Mouse (Mus musculus): ENCODE measurements around the gene Ubtd2. TPM values are rescaled to one million over a fixed set of nuclear protein-coding genes. Genes with fewer than 3 reads are reported as not detected.

The Ubtd2 gene
- polyA plus RNA-seq, 1 experiment from 2014 or later, result 88.8 TPM

DNA sequence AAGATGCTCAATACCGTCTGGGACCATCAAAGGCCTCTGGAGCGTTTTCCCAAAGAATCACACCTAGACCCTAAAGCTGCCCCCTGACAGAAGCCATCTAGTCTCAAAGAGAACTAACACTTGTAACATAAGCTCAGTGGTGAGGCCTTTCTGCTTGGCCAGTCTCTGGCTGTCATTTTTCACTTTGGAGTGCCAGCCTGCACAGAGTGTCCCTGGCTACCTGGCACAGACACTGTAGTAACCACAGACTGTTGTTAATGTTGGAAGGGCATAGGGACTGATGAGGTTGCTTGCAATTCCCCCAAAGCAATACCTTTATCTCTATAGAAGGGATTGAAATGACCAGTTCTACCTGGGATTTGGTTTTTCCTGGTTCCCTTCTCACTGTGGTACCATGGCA is 66.1 kb downstream of the Ubtd2 start:
- WGBS, result 54% methylated on average over 2 of the region's 2 CpGs
- Histone ChIP-seq H3K4me3 (replicated peaks) (no peak overlapping the region), H3K36me3 (peaks cover 51% of the 10 kb centered on the region), H3K4me1 (replicated peaks) (no peaks in the 10 kb centered on the region), H3K27me3 (no peaks in the 10 kb centered on the region), H3K9ac (replicated peaks) (no peak overlapping the region), H3K9me3 (no peaks in the 10 kb centered on the region), H3K4me2 (no peak overlapping the region), H3K27ac (no peak overlapping the region)
- ATAC-seq (ENCODE audit: insufficient number of reproducible peaks, insufficient read depth, low FRiP score, low TSS enrichment, low read depth), result no peak

GRCm38 (mm10) chr11:32524122-32524920 is 69.2 kb downstream of the Ubtd2 start:
- ATAC-seq (ENCODE audit: insufficient number of reproducible peaks, insufficient read depth, low FRiP score, low TSS enrichment, low read depth), result no peak
- Histone ChIP-seq H3K4me1 (replicated peaks) (no peaks in the 10 kb centered on the region), H3K27me3 (no peaks in the 10 kb centered on the region), H3K9me3 (no peaks in the 10 kb centered on the region), H3K9ac (replicated peaks) (no peak overlapping the region), H3K36me3 (peaks cover 26% of the 10 kb centered on the region), H3K4me2 (no peak overlapping the region), H3K4me3 (replicated peaks) (no peak overlapping the region), H3K27ac (no peak overlapping the region)
- WGBS, result 83% methylated on average over 11 of the region's 11 CpGs

DNA sequence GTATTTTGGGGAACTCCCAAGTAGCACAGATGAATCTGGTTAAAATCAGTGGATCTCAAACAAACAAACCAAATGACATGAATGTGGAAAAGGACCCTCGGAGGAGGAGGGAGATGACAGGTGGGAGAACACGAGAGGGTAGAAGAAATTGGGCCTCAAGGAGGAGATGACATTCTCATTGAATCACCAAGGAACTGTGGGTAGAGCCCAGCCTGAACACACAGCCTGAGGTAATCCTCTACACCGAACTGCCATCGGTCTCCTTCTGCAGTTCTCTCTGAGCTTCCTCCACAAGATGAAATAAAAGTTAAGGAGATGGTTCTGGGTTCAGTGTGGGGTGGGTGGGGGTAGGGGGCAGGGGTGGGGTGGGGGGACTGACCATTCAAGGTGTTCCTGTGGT is 71.8 kb downstream of the Ubtd2 start:
- no peak overlapping the region for H3K9ac ChIP-seq (replicated peaks)
- no peak overlapping the region for H3K4me2 ChIP-seq
- H3K27ac ChIP-seq, result no peak overlapping the region
- WGBS, result 91% methylated on average over 4 of the region's 4 CpGs
- H3K4me3 ChIP-seq (replicated peaks), result no peak overlapping the region
- peaks cover 17% of the 10 kb centered on the region; the same call in 1 of the 2 replicates for H3K36me3 ChIP-seq
- peaks cover 5% of the 10 kb centered on the region; the same call in 1 of the 2 replicates for H3K4me1 ChIP-seq (replicated peaks)
- ATAC-seq (ENCODE audit: insufficient number of reproducible peaks, insufficient read depth, low FRiP score, low TSS enrichment, low read depth), result no peak
- H3K27me3 ChIP-seq, result peaks cover 19% of the 10 kb centered on the region
- no peaks in the 10 kb centered on the region for H3K9me3 ChIP-seq

- H3K27ac ChIP-seq, result no peak overlapping the region
- H3K27me3 ChIP-seq, result peaks cover 43% of the 10 kb centered on the region
- H3K4me2 ChIP-seq, result no peak overlapping the region
- no peak overlapping the region for H3K4me3 ChIP-seq (replicated peaks)
- H3K4me1 ChIP-seq (replicated peaks), result peaks cover 14% of the 10 kb centered on the region; the same call in 1 of the 2 replicates
- no peak for ATAC-seq (ENCODE audit: insufficient number of reproducible peaks, insufficient read depth, low FRiP score, low TSS enrichment, low read depth)
- 83% methylated on average over 1 of the region's 1 CpGs for WGBS
- H3K9me3 ChIP-seq, result no peaks in the 10 kb centered on the region
- H3K36me3 ChIP-seq, result peaks cover 5% of the 10 kb centered on the region; the same call in 1 of the 2 replicates
- H3K9ac ChIP-seq (replicated peaks), result no peak overlapping the region
These were observed 75.0 kb downstream of the Ubtd2 start for GRCm38 (mm10) chr11:32530151-32530550.

DNA sequence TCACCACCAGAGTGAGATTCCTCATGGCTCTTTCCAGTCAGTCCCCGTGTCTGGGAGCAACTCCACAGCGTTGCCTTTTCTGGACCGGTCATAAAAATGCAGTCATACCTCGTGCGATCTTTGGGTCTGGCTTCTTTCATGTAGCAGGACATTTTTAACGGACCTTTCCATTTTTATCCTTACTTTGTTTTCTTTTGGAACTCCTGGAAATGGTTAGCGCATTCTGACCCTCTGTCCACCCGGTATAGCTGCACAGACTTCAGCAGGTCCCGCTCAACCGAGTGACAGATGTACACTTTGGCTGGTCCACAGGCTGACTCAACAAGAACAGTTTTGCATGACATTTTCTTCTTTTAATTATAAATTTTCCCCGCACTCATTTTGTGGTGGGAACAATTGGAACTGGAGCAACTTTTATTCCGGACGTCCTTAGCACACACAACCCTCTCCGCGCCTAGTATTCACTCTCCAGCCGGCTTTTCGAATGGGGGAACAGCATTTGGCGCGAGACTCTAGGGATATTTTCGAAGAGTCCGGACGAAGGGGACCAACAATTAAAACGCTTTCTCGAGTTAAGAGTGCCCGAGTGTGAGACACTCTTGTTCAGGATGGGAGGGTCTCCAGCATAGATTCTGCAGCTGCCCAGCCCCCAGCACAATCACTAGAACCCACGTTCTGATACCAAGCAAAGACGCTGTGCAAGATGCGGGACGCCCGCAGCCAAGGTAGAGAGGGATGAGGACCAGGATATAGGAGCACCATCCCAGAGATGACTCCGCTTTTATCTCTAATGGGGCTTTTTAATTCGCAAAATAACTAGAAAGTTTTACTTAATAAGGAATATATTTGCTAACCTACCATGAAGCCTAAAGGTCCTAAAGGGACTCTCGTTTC is 76.9 kb downstream of the Ubtd2 start, which contains the start of gene Efcab9:
TSS of gene Efcab9 (minus strand) at position 211 of the 894 bp plus-strand sequence.
- H3K4me1 ChIP-seq (replicated peaks), result peaks cover 14% of the 10 kb centered on the region; the same call in 1 of the 2 replicates
- WGBS, result 6% methylated on average over 33 of the region's 33 CpGs
- H3K9me3 ChIP-seq, result no peaks in the 10 kb centered on the region
- peak within 1 kb of the TSS; percentile 67 for H3K9ac ChIP-seq (replicated peaks)
- peak within 1 kb of the TSS; percentile 71 for H3K4me3 ChIP-seq (replicated peaks)
- peak within 1 kb of the TSS; percentile 97 for H3K4me2 ChIP-seq
- H3K27ac ChIP-seq, result no peak within 1 kb of the TSS
- ATAC-seq (ENCODE audit: insufficient number of reproducible peaks, insufficient read depth, low FRiP score, low TSS enrichment, low read depth), result no peak
- no peaks in the 10 kb centered on the region for H3K36me3 ChIP-seq
- H3K27me3 ChIP-seq, result peaks cover 43% of the 10 kb centered on the region

- H3K27ac ChIP-seq, result no peak within 1 kb of the TSS
- ATAC-seq (ENCODE audit: insufficient number of reproducible peaks, insufficient read depth, low FRiP score, low TSS enrichment, low read depth), result peak; percentile 93
- H3K9me3 ChIP-seq, result no peaks in the 10 kb centered on the region
- H3K4me2 ChIP-seq, result peak within 1 kb of the TSS; percentile 97
- peaks cover 14% of the 10 kb centered on the region; the same call in 1 of the 2 replicates for H3K4me1 ChIP-seq (replicated peaks)
- H3K4me3 ChIP-seq (replicated peaks), result peak within 1 kb of the TSS; percentile 71
- H3K9ac ChIP-seq (replicated peaks), result peak within 1 kb of the TSS; percentile 67
- no peaks in the 10 kb centered on the region for H3K36me3 ChIP-seq
- under 1% methylated on average over 78 of the region's 82 CpGs for WGBS
- H3K27me3 ChIP-seq, result peaks cover 43% of the 10 kb centered on the region
These were observed 77.8 kb downstream of the Ubtd2 start, which contains the start of gene Stk10 for GRCm38 (mm10) chr11:32532765-32533481. Stk10 (plus strand) TSS chr11:32533305.

DNA sequence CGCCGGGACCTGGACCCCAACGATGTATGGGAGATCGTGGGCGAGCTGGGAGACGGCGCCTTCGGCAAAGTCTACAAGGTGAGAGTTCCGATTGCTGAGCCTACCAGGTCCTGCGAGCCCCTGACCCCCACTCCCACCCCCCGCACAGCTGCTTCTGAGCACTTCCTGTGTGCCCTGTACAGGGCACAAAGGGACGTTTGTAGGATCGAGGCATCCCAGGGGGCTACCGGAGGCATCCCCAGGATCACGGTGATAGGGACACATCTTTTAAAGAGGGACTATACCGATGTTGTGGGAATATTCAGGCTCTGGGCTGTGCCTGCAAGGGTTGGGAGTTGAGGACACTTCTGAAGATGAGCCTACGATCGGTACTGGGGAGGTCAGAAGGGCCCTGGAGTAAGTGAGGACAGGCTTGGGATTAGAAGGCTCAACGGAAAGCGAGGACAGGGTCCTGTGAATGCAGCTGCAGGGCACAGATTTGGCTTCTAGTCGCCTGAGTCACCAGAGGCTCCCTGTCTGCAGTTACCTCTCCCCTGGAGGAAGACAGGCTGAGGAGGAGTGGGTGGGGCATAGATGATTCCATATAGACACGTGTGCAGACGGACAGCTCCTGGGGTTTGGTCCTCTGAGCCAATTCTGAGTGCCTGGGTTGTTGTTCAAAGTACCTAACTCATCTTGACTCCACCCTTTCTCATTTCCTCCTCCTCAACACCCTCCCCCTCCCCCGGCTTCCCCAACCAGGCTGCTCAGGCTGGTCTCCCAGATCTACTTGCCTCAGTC is 78.5 kb downstream of the Ubtd2 start:
- no peaks in the 10 kb centered on the region for H3K9me3 ChIP-seq
- 1% methylated on average over 24 of the region's 24 CpGs for WGBS
- ATAC-seq (ENCODE audit: insufficient number of reproducible peaks, insufficient read depth, low FRiP score, low TSS enrichment, low read depth), result peak; percentile 45; the same call in 1 of the 2 replicates
- peaks cover 21% of the 10 kb centered on the region; the same call in 1 of the 2 replicates for H3K4me1 ChIP-seq (replicated peaks)
- no peak overlapping the region for H3K27ac ChIP-seq
- peaks cover 43% of the 10 kb centered on the region for H3K27me3 ChIP-seq
- H3K36me3 ChIP-seq, result no peaks in the 10 kb centered on the region
- H3K9ac ChIP-seq (replicated peaks), result peak overlapping the region; percentile 67
- peak overlapping the region; percentile 71 for H3K4me3 ChIP-seq (replicated peaks)
- H3K4me2 ChIP-seq, result peak overlapping the region; percentile 97

GRCm38 (mm10) chr11:32534453-32535075 is 79.4 kb downstream of the Ubtd2 start:
- no peak overlapping the region for H3K9ac ChIP-seq (replicated peaks)
- no peak for ATAC-seq (ENCODE audit: insufficient number of reproducible peaks, insufficient read depth, low FRiP score, low TSS enrichment, low read depth)
- H3K4me3 ChIP-seq (replicated peaks), result peak overlapping the region; percentile 71; the same call in 1 of the 2 replicates
- peaks cover 22% of the 10 kb centered on the region; the same call in 1 of the 2 replicates for H3K4me1 ChIP-seq (replicated peaks)
- 75% methylated on average over 7 of the region's 7 CpGs for WGBS
- H3K4me2 ChIP-seq, result peak overlapping the region; percentile 97
- H3K27ac ChIP-seq, result no peak overlapping the region
- H3K9me3 ChIP-seq, result no peaks in the 10 kb centered on the region
- peaks cover 43% of the 10 kb centered on the region for H3K27me3 ChIP-seq
- H3K36me3 ChIP-seq, result no peaks in the 10 kb centered on the region

DNA sequence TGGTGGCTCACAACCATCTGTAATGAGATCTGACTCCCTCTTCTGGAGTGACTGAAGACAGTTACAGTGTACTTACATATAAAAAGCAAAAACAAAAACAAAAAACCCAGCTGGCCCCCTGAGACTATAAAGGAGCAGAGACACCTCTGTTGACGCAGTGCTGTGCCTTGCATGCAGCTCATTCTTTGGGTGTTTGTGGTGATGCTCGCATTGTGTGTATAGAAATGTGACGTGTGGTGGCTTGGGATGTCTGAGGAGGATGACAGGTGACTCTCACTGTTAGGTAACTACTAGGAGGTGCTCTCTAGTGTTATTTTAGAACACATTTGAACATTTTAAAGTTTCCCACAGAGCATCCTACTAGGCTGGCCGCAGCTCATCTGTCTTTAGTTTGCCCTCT is 80.5 kb downstream of the Ubtd2 start:
- no peak overlapping the region for H3K27ac ChIP-seq
- H3K4me1 ChIP-seq (replicated peaks), result peaks cover 22% of the 10 kb centered on the region; the same call in 1 of the 2 replicates
- H3K9me3 ChIP-seq, result no peaks in the 10 kb centered on the region
- H3K4me3 ChIP-seq (replicated peaks), result no peak overlapping the region
- H3K9ac ChIP-seq (replicated peaks), result no peak overlapping the region
- no peak for ATAC-seq (ENCODE audit: insufficient number of reproducible peaks, insufficient read depth, low FRiP score, low TSS enrichment, low read depth)
- no peaks in the 10 kb centered on the region for H3K36me3 ChIP-seq
- peaks cover 37% of the 10 kb centered on the region for H3K27me3 ChIP-seq
- 92% methylated on average over 4 of the region's 4 CpGs for WGBS
- no peak overlapping the region for H3K4me2 ChIP-seq

GRCm38 (mm10) chr11:32536954-32537353 is 81.8 kb downstream of the Ubtd2 start:
- Histone ChIP-seq H3K27me3 (peaks cover 24% of the 10 kb centered on the region), H3K9me3 (no peaks in the 10 kb centered on the region), H3K36me3 (no peaks in the 10 kb centered on the region), H3K4me3 (replicated peaks) (no peak overlapping the region), H3K9ac (replicated peaks) (no peak overlapping the region), H3K4me2 (no peak overlapping the region), H3K4me1 (replicated peaks) (peaks cover 17% of the 10 kb centered on the region; the same call in 1 of the 2 replicates), H3K27ac (no peak overlapping the region)
- 66% methylated on average over 7 of the region's 7 CpGs for WGBS
- no peak for ATAC-seq (ENCODE audit: insufficient number of reproducible peaks, insufficient read depth, low FRiP score, low TSS enrichment, low read depth)
